Mouse (Mus musculus): Measurements from ENCODE around the gene Chd3. TPM values are rescaled to one million over a fixed set of nuclear protein-coding genes. Genes with fewer than 3 reads are reported as not detected.

The Chd3 gene
- 115 TPM for polyA plus RNA-seq (2017; shearing (Covaris generic))

DNA sequence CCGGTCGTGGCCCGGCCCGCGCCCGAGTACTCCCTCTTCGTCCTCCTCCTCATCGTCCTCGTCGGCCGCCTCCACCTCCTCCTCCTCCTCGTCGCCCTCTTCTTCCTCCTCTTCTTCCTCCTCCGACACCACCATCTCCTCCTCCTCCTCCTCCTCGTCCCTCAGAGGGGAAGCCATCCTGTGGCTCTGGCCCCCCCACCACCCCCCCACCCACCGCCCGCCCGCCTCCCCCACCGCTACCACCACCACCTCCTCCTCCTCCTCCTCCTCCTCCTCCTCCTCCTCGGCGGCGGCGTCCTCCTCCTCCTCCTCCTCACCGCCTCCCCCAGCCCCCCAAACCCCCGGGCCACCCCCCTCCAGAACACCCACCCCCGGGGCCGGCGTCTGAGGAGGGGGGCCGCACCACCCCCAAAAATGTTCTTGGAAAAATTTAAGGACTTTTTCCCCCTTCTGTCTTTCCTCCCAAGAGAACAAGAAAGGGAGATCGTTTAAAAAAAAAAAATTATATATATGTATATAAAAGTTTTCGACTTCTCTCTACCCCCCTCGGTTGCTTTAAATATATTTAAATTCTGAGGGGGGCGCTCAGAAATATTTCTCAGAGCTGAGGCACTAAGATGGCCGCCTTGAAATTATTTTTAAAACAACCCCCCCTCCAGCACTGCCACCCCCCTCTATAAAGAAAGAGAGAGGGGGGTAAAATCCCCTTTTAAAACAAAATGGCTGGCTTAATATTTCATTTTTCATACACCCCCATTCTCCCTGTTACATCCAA lies at the start of gene Chd3:
Chd3 (minus strand) TSS at position 192 of the 775 bp plus-strand sequence.

DNA sequence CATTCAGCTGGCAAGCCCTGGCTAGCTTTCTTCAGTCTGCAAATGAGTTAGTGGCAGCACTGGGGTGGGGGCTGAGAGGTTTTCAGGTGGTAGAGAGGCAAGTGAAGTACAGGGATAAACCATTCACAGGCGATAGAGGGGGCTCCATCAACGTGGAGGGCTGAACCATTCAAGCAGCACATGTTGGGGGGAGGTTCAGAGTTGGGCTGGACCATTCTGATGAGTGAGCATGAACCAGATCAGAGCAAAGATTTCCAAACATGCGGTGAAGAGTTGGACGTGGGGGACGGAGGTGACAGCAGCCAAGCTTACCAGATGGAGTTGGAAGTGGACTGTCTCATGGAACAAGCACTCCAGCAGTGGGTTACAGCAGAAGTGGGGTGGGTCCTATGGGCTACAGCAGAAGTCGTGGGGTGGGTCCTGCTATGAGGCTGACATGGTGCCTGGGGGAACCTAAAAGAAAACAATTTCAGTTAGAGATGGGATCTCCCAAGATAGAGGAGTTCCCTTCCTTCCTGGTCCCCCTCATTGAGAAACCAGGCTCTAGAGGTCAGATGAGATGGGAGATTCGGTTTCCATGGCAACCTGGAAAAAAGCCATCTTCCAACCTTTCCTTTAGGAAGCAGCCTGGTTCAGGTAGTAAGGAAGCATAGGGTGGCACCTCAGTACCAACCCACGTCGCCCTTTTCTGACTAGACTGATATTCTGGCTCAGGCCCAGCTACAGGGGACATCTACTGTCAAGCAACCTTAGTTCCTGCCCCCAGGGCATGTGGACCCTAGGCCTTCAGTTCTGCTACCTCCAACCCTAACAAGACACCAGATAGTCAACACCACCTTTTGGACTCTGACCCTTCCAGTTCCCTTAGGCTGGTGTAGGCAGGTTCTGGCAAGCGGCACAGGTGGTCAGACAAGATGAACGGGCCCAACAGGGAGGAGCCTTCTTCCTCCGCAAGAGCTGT lies 44.3 kb upstream of the Chd3 start, which contains the start of gene Kdm6b:
Kdm6b (minus strand) TSS at position 455 of the 961 bp plus-strand sequence.

GRCm38 (mm10) chr11:69398059-69398458 lies 28.9 kb upstream of the Chd3 start, which contains the start of gene Tmem88:
Gene Tmem88, minus strand, starts transcription at chr11:69398234.

DNA sequence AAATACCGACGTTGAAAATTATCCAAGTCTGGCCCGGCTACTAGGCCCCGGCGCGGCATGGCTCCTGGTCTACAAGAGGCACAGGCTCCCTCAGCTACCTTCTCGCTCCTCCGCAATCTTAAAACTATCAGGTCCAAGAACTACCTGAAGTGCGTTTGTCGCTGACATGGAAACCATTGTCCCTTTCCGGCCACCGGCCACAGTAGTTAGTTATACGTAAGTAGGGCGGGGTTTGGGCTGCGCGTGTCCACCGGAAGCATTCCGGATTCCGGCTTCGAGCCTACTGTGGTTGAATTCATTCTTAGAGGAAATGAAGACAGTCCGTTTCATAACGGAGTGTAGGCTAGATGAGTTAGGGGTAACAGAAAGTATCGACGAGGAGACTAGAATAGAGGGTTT lies 26.0 kb upstream of the Chd3 start, which contains the start of the genes Naa38 and Cyb5d1:
Naa38 (plus strand) TSS at position 253 of the 399 bp plus-strand sequence.
Cyb5d1 (minus strand) TSS at position 397 of the 399 bp plus-strand sequence.

GRCm38 (mm10) chr11:69340161-69341131 lies 28.8 kb downstream of the Chd3 start, which contains the start of gene Rnf227:
Gene Rnf227, plus strand, starts transcription at chr11:69340461.

GRCm38 (mm10) chr11:69325628-69326407 lies 43.4 kb downstream of the Chd3 start, which contains the start of gene Kcnab3:
Gene Kcnab3, plus strand, starts transcription at chr11:69326258.

GRCm38 (mm10) chr11:69323667-69324111 lies 45.5 kb downstream of the Chd3 start, which contains the start of the genes Cntrob and Trappc1:
Gene Cntrob, minus strand, starts transcription at chr11:69323775.
Gene Trappc1, plus strand, starts transcription at chr11:69323980.

Other genes starting within 250 kb of the Chd3 start
- gene Hes7, start 249.0 kb downstream of the Chd3 start, polyA plus RNA-seq (2017; shearing (Covaris generic)), result not detected
- gene 9130213A22Rik, start 246.8 kb downstream of the Chd3 start, polyA plus RNA-seq (2017; shearing (Covaris generic)), result not detected
- 0.07 TPM for gene Aloxe3, start 243.5 kb downstream of the Chd3 start, polyA plus RNA-seq (2017; shearing (Covaris generic))
- gene Alox12b, start 212.4 kb downstream of the Chd3 start, polyA plus RNA-seq (2017; shearing (Covaris generic)), result not detected
- 0.25 TPM for gene Alox8, start 171.6 kb downstream of the Chd3 start, polyA plus RNA-seq (2017; shearing (Covaris generic))
- gene Gucy2e, start 132.4 kb downstream of the Chd3 start, polyA plus RNA-seq (2017; shearing (Covaris generic)), result 0.04 TPM
- 7.7 TPM for gene Cntrob, start 45.6 kb downstream of the Chd3 start, polyA plus RNA-seq (2017; shearing (Covaris generic))
- 34.1 TPM for gene Trappc1, start 45.4 kb downstream of the Chd3 start, polyA plus RNA-seq (2017; shearing (Covaris generic))
- gene Kcnab3, start 43.1 kb downstream of the Chd3 start, polyA plus RNA-seq (2017; shearing (Covaris generic)), result 1.3 TPM
- 0.82 TPM for gene Rnf227, start 28.9 kb downstream of the Chd3 start, polyA plus RNA-seq (2017; shearing (Covaris generic))
- 52.5 TPM for gene Naa38, start 26.1 kb upstream of the Chd3 start, polyA plus RNA-seq (2017; shearing (Covaris generic))
- 23.4 TPM for gene Cyb5d1, start 26.2 kb upstream of the Chd3 start, polyA plus RNA-seq (2017; shearing (Covaris generic))
- gene Tmem88, start 28.8 kb upstream of the Chd3 start, polyA plus RNA-seq (2017; shearing (Covaris generic)), result 1.2 TPM
- gene Kdm6b, start 44.3 kb upstream of the Chd3 start, polyA plus RNA-seq (2017; shearing (Covaris generic)), result 16.0 TPM
- gene Dnah2, start 179.7 kb upstream of the Chd3 start, polyA plus RNA-seq (2017; shearing (Covaris generic)), result 0.02 TPM
- 0.11 TPM for gene Efnb3, start 190.8 kb upstream of the Chd3 start, polyA plus RNA-seq (2017; shearing (Covaris generic))
- 14.9 TPM for gene Wrap53, start 210.8 kb upstream of the Chd3 start, polyA plus RNA-seq (2017; shearing (Covaris generic))
- 212 TPM for gene Trp53, start 211.0 kb upstream of the Chd3 start, polyA plus RNA-seq (2017; shearing (Covaris generic))
- not detected for gene Atp1b2, start 236.5 kb upstream of the Chd3 start, polyA plus RNA-seq (2017; shearing (Covaris generic))
- not detected for gene Shbg, start 248.5 kb upstream of the Chd3 start, polyA plus RNA-seq (2017; shearing (Covaris generic))